Mouse (Mus musculus): ENCODE measurements around the gene Pappa. TPM values are rescaled to one million over a fixed set of nuclear protein-coding genes. Genes with fewer than 3 reads are reported as not detected.

Gene Pappa
- total and polyA plus RNA-seq, 3 experiments = not detected

GRCm38 (mm10) chr4:65135109-65135508 lies 11.1 kb downstream of the Pappa start:
- no peaks in the 10 kb centered on the region for H3K36me3 ChIP-seq (replicated peaks in 1 of 2; ENCODE audit: control insufficient read depth in 1 of 2, insufficient read depth in 1 of 2, low read length in 1 of 2)
- dilution Hi-C loops (cut with MboI; ENCODE audit: extremely low pct_ligation_motif_present, extremely low pct_unique_long_range_greater_than_20kb, low sequenced_read_pairs) (no loop called here), in situ Hi-C loops (cut with MboI; ENCODE audit: low pct_ligation_motif_present, low pct_unique_long_range_greater_than_20kb, low sequenced_read_pairs) (no loop called here)
- TF ChIP-seq JUND (conservative IDR thresholded peaks at IDR 0.05; ENCODE audit: low read depth, low read length) (no peak), POLR2A (IDR thresholded peaks at IDR 0.05; ENCODE audit: low read depth, low read length) (no peak)
- no peaks in the 10 kb centered on the region for H3K4me1 ChIP-seq (ENCODE audit: control insufficient read depth in 1 of 2, insufficient read depth in 2 of 2)
- H3K4me3 ChIP-seq (replicated peaks in 1 of 3; ENCODE audit: low read depth in 2 of 3, low read length in 2 of 3, poor library complexity in 1 of 3) = no peak overlapping the region
- H3K9me3 ChIP-seq (replicated peaks; ENCODE audit: low read length) = peaks cover 52% of the 10 kb centered on the region
- DNase-seq (ENCODE audit: extremely low read depth) = no peak
- no peak overlapping the region for H3K27ac ChIP-seq (ENCODE audit: insufficient read depth, low read depth)
- H3K27me3 ChIP-seq (replicated peaks) = no peaks in the 10 kb centered on the region
- H3K79me2 ChIP-seq (replicated peaks; ENCODE audit: control insufficient read depth, extremely low read depth, insufficient read depth, poor library complexity, severe bottlenecking) = no peaks in the 10 kb centered on the region
- H3K4me2 ChIP-seq (ENCODE audit: insufficient read depth, low read depth, poor library complexity, severe bottlenecking) = no peak overlapping the region
- no peak overlapping the region for H3K9ac ChIP-seq (ENCODE audit: insufficient read depth, low read depth)

GRCm38 (mm10) chr4:65136541-65136940 lies 12.6 kb downstream of the Pappa start:
- TF ChIP-seq ZC3H11A (IDR thresholded peaks at IDR 0.05; ENCODE audit: low read depth, low read length) = no peak
- no peak for TF ChIP-seq SIN3A (IDR thresholded peaks at IDR 0.05; ENCODE audit: low read length)
- no peak for TF ChIP-seq E2F4 (IDR thresholded peaks at IDR 0.05; ENCODE audit: insufficient replicate concordance, low read depth, low read length)
- TF ChIP-seq GABPA (IDR thresholded peaks at IDR 0.05; ENCODE audit: insufficient replicate concordance, low read depth, low read length) = no peak
- TF ChIP-seq KAT2A (IDR thresholded peaks at IDR 0.05; ENCODE audit: insufficient replicate concordance, low read length) = no peak
- Histone ChIP-seq H3K4me1 (ENCODE audit: control insufficient read depth in 1 of 2, insufficient read depth in 2 of 2) (no peaks in the 10 kb centered on the region), H3K27ac (ENCODE audit: insufficient read depth, low read depth) (no peak overlapping the region), H3K36me3 (replicated peaks in 1 of 2; ENCODE audit: control insufficient read depth in 1 of 2, insufficient read depth in 1 of 2, low read length in 1 of 2) (no peaks in the 10 kb centered on the region), H3K79me2 (replicated peaks; ENCODE audit: control insufficient read depth, extremely low read depth, insufficient read depth, poor library complexity, severe bottlenecking) (no peaks in the 10 kb centered on the region), H3K9me3 (replicated peaks; ENCODE audit: low read length) (peaks cover 52% of the 10 kb centered on the region), H3K27me3 (replicated peaks) (no peaks in the 10 kb centered on the region), H3K4me2 (ENCODE audit: insufficient read depth, low read depth, poor library complexity, severe bottlenecking) (no peak overlapping the region), H3K4me3 (replicated peaks in 1 of 3; ENCODE audit: low read depth in 2 of 3, low read length in 2 of 3, poor library complexity in 1 of 3) (no peak overlapping the region), H3K9ac (ENCODE audit: insufficient read depth, low read depth) (no peak overlapping the region)
- DNase-seq (ENCODE audit: extremely low read depth) = no peak
- in situ Hi-C loops (cut with MboI; ENCODE audit: low pct_ligation_motif_present, low pct_unique_long_range_greater_than_20kb, low sequenced_read_pairs) = no loop called here
- dilution Hi-C loops (cut with MboI; ENCODE audit: extremely low pct_ligation_motif_present, extremely low pct_unique_long_range_greater_than_20kb, low sequenced_read_pairs) = no loop called here

GRCm38 (mm10) chr4:65146936-65147335 lies 23.0 kb downstream of the Pappa start:
- Histone ChIP-seq H3K27me3 (replicated peaks) (no peaks in the 10 kb centered on the region), H3K79me2 (replicated peaks; ENCODE audit: control insufficient read depth, extremely low read depth, insufficient read depth, poor library complexity, severe bottlenecking) (no peaks in the 10 kb centered on the region), H3K4me1 (ENCODE audit: control insufficient read depth in 1 of 2, insufficient read depth in 2 of 2) (no peaks in the 10 kb centered on the region), H3K9me3 (replicated peaks; ENCODE audit: low read length) (peaks cover 44% of the 10 kb centered on the region), H3K27ac (ENCODE audit: insufficient read depth, low read depth) (no peak overlapping the region), H3K9ac (ENCODE audit: insufficient read depth, low read depth) (no peak overlapping the region), H3K4me3 (replicated peaks in 1 of 3; ENCODE audit: low read depth in 2 of 3, low read length in 2 of 3, poor library complexity in 1 of 3) (no peak overlapping the region), H3K36me3 (replicated peaks in 1 of 2; ENCODE audit: control insufficient read depth in 1 of 2, insufficient read depth in 1 of 2, low read length in 1 of 2) (no peaks in the 10 kb centered on the region), H3K4me2 (ENCODE audit: insufficient read depth, low read depth, poor library complexity, severe bottlenecking) (no peak overlapping the region)
- no peak for TF ChIP-seq POLR2A (IDR thresholded peaks at IDR 0.05; ENCODE audit: low read depth, low read length)
- no peak for TF ChIP-seq JUND (conservative IDR thresholded peaks at IDR 0.05; ENCODE audit: low read depth, low read length)
- no peak for TF ChIP-seq CTCF (conservative IDR thresholded peaks at IDR 0.05 in 1 of 2, IDR thresholded peaks at IDR 0.05 in 1 of 2; ENCODE audit: low read depth in 2 of 2, low read length in 2 of 2)
- TF ChIP-seq TCF12 (IDR thresholded peaks at IDR 0.05; ENCODE audit: low read depth, low read length) = no peak
- no peak for TF ChIP-seq MXI1 (IDR thresholded peaks at IDR 0.05; ENCODE audit: low read depth, low read length)
- TF ChIP-seq ZNF384 (IDR thresholded peaks at IDR 0.05; ENCODE audit: low read depth, low read length) = no peak
- TF ChIP-seq ETS1 (conservative IDR thresholded peaks at IDR 0.05; ENCODE audit: low read depth, low read length) = no peak
- TF ChIP-seq ZMIZ1 (IDR thresholded peaks at IDR 0.05; ENCODE audit: low read depth, low read length) = no peak
- no peak for TF ChIP-seq UBTF (IDR thresholded peaks at IDR 0.05; ENCODE audit: low read depth, low read length)
- no peak for TF ChIP-seq PAX5 (IDR thresholded peaks at IDR 0.05; ENCODE audit: low read length)
- no peak for TF ChIP-seq NELFE (IDR thresholded peaks at IDR 0.05; ENCODE audit: low read depth, low read length)
- TF ChIP-seq BHLHE40 (IDR thresholded peaks at IDR 0.05; ENCODE audit: low read depth, low read length) = no peak
- dilution Hi-C loops (cut with MboI; ENCODE audit: extremely low pct_ligation_motif_present, extremely low pct_unique_long_range_greater_than_20kb, low sequenced_read_pairs) (no loop called here), in situ Hi-C loops (cut with MboI; ENCODE audit: low pct_ligation_motif_present, low pct_unique_long_range_greater_than_20kb, low sequenced_read_pairs) (no loop called here)
- DNase-seq (ENCODE audit: extremely low read depth) = no peak
